Mouse (Mus musculus): ENCODE results near the gene Prom1. TPM values are rescaled to one million over a fixed set of nuclear protein-coding genes. Genes with fewer than 3 reads are reported as not detected.

Prom1 gene
- polyA plus RNA-seq, 1 experiment from 2014 or later = 52.7 TPM

GRCm38 (mm10) chr5:43994981-43995380, 106.9 kb downstream of the Prom1 start:
- TF ChIP-seq CTCF (IDR thresholded peaks at IDR 0.05; ENCODE audit: low read depth) (no peak), EP300 (optimal IDR thresholded peaks at IDR 0.05) (no peak)
- no peak for DNase-seq (ENCODE audit: low spot score)
- Histone ChIP-seq H3K4me1 (replicated peaks; ENCODE audit: control insufficient read depth, insufficient read depth) (no peaks in the 10 kb centered on the region), H3K9me3 (ENCODE audit: control insufficient read depth, low read length) (no peaks in the 10 kb centered on the region), H3K4me2 (replicated peaks; ENCODE audit: low read depth) (no peak overlapping the region), H3K27me3 (ENCODE audit: control insufficient read depth, insufficient read depth, low read length) (no peaks in the 10 kb centered on the region), H3K36me3 (ENCODE audit: control insufficient read depth, insufficient read depth, low read length) (no peaks in the 10 kb centered on the region), H3K4me3 (ENCODE audit: low read depth, low read length) (no peak overlapping the region), H3K27ac (replicated peaks) (no peak overlapping the region), H3K9ac (ENCODE audit: low read length) (no peak overlapping the region)
- ATAC-seq (ENCODE audit: low FRiP score, low TSS enrichment) = no peak
- WGBS = 77% methylated on average over 2 of the region's 2 CpGs

- Histone ChIP-seq H3K36me3 (ENCODE audit: control insufficient read depth, insufficient read depth, low read length) (no peaks in the 10 kb centered on the region), H3K4me2 (replicated peaks; ENCODE audit: low read depth) (no peak overlapping the region), H3K9me3 (ENCODE audit: control insufficient read depth, low read length) (no peaks in the 10 kb centered on the region), H3K4me1 (replicated peaks; ENCODE audit: control insufficient read depth, insufficient read depth) (no peaks in the 10 kb centered on the region), H3K27me3 (ENCODE audit: control insufficient read depth, insufficient read depth, low read length) (no peaks in the 10 kb centered on the region), H3K4me3 (ENCODE audit: low read depth, low read length) (no peak overlapping the region), H3K27ac (replicated peaks) (no peak overlapping the region), H3K9ac (ENCODE audit: low read length) (no peak overlapping the region)
- 56% methylated on average over 6 of the region's 6 CpGs for WGBS
- ATAC-seq (ENCODE audit: low FRiP score, low TSS enrichment) (peak; percentile 43; the same call in 1 of the 2 replicates), DNase-seq (ENCODE audit: low spot score) (peak; percentile 74)
- TF ChIP-seq EP300 (optimal IDR thresholded peaks at IDR 0.05) (no peak), CTCF (IDR thresholded peaks at IDR 0.05; ENCODE audit: low read depth) (peak; percentile 93)
Observed at GRCm38 (mm10) chr5:43990316-43990715, 111.5 kb downstream of the Prom1 start.

- no peak overlapping the region for H3K9ac ChIP-seq (ENCODE audit: low read length)
- ATAC-seq (ENCODE audit: low FRiP score, low TSS enrichment) (no peak), DNase-seq (ENCODE audit: low spot score) (no peak)
- H3K4me1 ChIP-seq (replicated peaks; ENCODE audit: control insufficient read depth, insufficient read depth) = no peaks in the 10 kb centered on the region
- TF ChIP-seq EP300 (optimal IDR thresholded peaks at IDR 0.05) (no peak), CTCF (IDR thresholded peaks at IDR 0.05; ENCODE audit: low read depth) (peak; percentile 67)
- H3K27ac ChIP-seq (replicated peaks) = no peak overlapping the region
- no peak overlapping the region for H3K4me3 ChIP-seq (ENCODE audit: low read depth, low read length)
- H3K9me3 ChIP-seq (ENCODE audit: control insufficient read depth, low read length) = no peaks in the 10 kb centered on the region
- WGBS = 77% methylated on average over 5 of the region's 5 CpGs
- no peaks in the 10 kb centered on the region for H3K27me3 ChIP-seq (ENCODE audit: control insufficient read depth, insufficient read depth, low read length)
- H3K36me3 ChIP-seq (ENCODE audit: control insufficient read depth, insufficient read depth, low read length) = no peaks in the 10 kb centered on the region
- H3K4me2 ChIP-seq (replicated peaks; ENCODE audit: low read depth) = no peak overlapping the region
Observed at GRCm38 (mm10) chr5:43989017-43989416, 112.8 kb downstream of the Prom1 start.

- Histone ChIP-seq H3K27ac (replicated peaks) (no peak overlapping the region), H3K36me3 (ENCODE audit: control insufficient read depth, insufficient read depth, low read length) (no peaks in the 10 kb centered on the region), H3K4me1 (replicated peaks; ENCODE audit: control insufficient read depth, insufficient read depth) (no peaks in the 10 kb centered on the region; the same call in 1 of the 2 replicates), H3K27me3 (ENCODE audit: control insufficient read depth, insufficient read depth, low read length) (no peaks in the 10 kb centered on the region), H3K4me3 (ENCODE audit: low read depth, low read length) (no peak overlapping the region), H3K9ac (ENCODE audit: low read length) (no peak overlapping the region), H3K4me2 (replicated peaks; ENCODE audit: low read depth) (no peak overlapping the region), H3K9me3 (ENCODE audit: control insufficient read depth, low read length) (no peaks in the 10 kb centered on the region)
- DNase-seq (ENCODE audit: low spot score) = no peak
- TF ChIP-seq CTCF (IDR thresholded peaks at IDR 0.05; ENCODE audit: low read depth) = no peak
- no peak for TF ChIP-seq EP300 (optimal IDR thresholded peaks at IDR 0.05)
- no peak for ATAC-seq (ENCODE audit: low FRiP score, low TSS enrichment)
Observed at GRCm38 (mm10) chr5:43986212-43986611, 115.6 kb downstream of the Prom1 start.

DNA sequence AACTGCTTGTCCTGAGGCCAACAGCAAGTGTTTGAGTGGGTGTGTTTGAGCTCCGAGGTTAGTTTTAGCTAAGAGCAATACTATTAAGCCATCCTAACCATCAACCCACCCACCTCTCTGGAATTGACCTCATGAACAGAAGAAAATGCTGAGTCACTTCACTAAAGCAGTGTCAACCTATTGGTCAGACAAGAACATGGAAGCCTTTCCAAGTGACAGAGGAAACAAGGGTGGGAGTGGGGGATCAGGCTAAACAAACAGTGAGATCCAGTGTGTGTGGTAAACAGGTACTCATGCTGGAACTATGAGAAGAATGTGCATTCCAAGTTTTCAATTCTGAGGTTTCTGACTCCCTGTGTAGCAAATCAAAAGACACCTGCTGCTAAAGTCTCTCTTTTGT, 118.9 kb downstream of the Prom1 start:
- Histone ChIP-seq H3K27ac (replicated peaks) (no peak overlapping the region), H3K9me3 (ENCODE audit: control insufficient read depth, low read length) (no peaks in the 10 kb centered on the region), H3K9ac (ENCODE audit: low read length) (no peak overlapping the region), H3K4me2 (replicated peaks; ENCODE audit: low read depth) (no peak overlapping the region), H3K4me1 (replicated peaks; ENCODE audit: control insufficient read depth, insufficient read depth) (no peaks in the 10 kb centered on the region; the same call in 1 of the 2 replicates), H3K27me3 (ENCODE audit: control insufficient read depth, insufficient read depth, low read length) (no peaks in the 10 kb centered on the region), H3K36me3 (ENCODE audit: control insufficient read depth, insufficient read depth, low read length) (no peaks in the 10 kb centered on the region), H3K4me3 (ENCODE audit: low read depth, low read length) (no peak overlapping the region)
- ATAC-seq (ENCODE audit: low FRiP score, low TSS enrichment) (no peak), DNase-seq (ENCODE audit: low spot score) (no peak)
- no peak for TF ChIP-seq EP300 (optimal IDR thresholded peaks at IDR 0.05)
- TF ChIP-seq CTCF (IDR thresholded peaks at IDR 0.05; ENCODE audit: low read depth) = no peak
- 55% methylated on average over 1 of the region's 1 CpGs for WGBS

DNA sequence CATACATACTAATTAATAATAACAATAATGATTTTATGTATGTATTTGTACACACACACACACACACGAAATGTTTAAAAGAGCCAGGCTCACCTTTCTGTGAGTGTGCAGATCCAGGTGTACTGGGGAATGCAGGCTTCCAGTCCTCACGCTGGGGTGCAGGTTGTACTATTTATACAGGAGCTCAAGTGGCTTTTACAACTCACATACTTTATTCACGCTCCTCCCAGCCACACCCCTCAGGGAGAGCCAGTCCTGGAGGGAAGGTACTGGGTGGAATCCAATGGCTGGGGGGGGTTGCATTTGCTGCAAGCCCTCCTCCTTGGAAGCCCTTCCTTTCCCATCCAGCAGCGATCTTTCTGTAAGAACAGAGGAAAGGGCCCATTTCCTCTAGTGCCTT, 120.2 kb downstream of the Prom1 start, which contains the start of gene Fgfbp1:
Fgfbp1 (minus strand) TSS at position 160 of the 400 bp plus-strand sequence.
- 35% methylated on average over 4 of the region's 4 CpGs for WGBS
- H3K4me3 ChIP-seq (ENCODE audit: low read depth, low read length) = peak within 1 kb of the TSS; percentile 37
- H3K36me3 ChIP-seq (ENCODE audit: control insufficient read depth, insufficient read depth, low read length) = no peaks in the 10 kb centered on the region
- no peaks in the 10 kb centered on the region; the same call in 1 of the 2 replicates for H3K4me1 ChIP-seq (replicated peaks; ENCODE audit: control insufficient read depth, insufficient read depth)
- H3K4me2 ChIP-seq (replicated peaks; ENCODE audit: low read depth) = peak within 1 kb of the TSS; percentile 48
- DNase-seq (ENCODE audit: low spot score) = peak; percentile 85
- peak; percentile 87 for ATAC-seq (ENCODE audit: low FRiP score, low TSS enrichment)
- peak within 1 kb of the TSS; percentile 70 for H3K27ac ChIP-seq (replicated peaks)
- peak within 1 kb of the TSS; percentile 43 for H3K9ac ChIP-seq (ENCODE audit: low read length)
- H3K9me3 ChIP-seq (ENCODE audit: control insufficient read depth, low read length) = no peaks in the 10 kb centered on the region
- no peaks in the 10 kb centered on the region for H3K27me3 ChIP-seq (ENCODE audit: control insufficient read depth, insufficient read depth, low read length)
- TF ChIP-seq EP300 (optimal IDR thresholded peaks at IDR 0.05) (no peak), CTCF (IDR thresholded peaks at IDR 0.05; ENCODE audit: low read depth) (no peak)

Measured in stomach, postnatal 0 days (tissue).